Mouse (Mus musculus): Measurements from ENCODE around the gene Klf3.

Klf3 gene

DNA sequence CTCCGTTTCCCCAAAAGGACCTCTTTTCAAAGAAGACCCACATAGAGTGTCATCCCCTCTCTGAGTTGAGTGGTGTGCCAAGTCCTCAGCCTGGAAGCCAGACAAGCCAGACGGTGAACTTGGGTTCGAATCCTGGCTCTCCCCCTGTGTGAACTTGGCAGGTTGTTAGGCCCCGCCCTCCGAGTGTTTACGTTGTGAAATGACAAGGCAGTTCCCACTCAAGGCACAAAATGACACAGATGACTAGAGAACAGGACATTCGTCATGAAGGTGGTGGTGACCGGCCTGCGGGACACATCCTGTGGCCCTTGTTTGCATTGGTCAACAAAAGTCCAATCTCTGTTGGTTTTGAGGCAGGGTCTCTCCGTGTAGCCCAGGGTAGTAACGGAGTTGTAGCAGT is 6.7 kb downstream of the Klf3 start:
- DNase-seq (ENCODE audit: low spot score): no peak

DNA sequence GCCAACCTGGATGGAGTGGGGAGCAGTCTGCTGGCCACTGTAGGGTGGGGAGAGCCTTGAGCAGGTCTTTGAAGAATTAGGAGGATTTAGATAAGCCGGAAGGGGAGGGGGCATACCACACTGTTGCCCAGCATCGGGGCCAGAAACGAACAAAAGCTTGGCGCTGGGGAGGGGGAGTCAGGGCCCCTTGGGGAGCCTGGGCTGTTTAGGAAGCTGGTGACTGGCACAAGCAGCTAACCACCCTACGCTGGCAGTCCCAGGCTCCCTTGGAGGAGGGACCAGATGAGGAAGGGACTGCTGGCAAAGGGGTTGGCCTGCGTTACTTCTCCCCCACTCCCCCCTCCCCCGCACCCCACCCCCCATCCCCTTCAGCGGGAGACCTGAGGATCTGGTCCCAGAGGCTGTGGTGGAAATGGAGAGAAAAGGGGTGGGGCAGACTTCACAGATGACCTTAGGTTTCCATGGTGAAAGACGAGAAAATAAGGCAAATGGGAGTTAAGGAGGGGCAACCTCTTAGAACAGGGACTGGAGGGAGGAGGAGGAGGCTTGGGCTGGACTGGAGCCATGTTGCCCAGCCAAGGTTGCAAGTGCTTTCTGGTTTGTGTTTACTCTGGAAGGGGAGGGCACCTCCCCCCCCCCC is 7.8 kb downstream of the Klf3 start:
- no peak for DNase-seq (ENCODE audit: low spot score)

DNA sequence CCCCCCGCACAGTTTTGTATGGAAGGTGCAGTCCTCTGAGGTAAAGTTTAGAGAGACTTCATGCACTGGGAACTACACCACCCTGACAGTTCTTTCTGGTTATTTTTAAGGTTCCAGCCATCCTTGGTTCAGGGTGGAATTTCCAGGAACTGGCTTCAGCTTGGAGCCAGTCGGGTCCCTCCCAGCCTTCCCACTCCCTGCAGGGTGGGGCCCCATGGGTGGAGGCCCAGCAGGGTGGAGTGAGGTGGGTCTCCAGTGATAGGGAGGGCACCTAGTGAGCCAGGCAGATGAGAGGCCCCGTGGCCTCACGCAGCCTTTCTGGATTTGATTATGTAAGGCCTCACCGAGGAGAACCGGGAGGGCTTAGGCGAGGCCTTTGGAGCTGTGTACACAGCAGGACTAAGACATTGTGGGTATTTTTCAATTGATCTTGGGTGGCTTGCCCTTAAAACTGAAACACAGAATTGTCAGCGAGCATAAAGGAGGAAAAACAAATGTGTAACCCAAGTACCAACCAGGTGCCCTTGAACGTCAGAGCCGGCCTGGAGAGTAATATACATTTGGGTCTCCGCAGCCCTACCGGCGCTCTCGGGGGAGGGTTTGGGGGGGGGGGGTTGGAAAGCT is 8.4 kb downstream of the Klf3 start:
- DNase-seq (ENCODE audit: low spot score): no peak

DNA sequence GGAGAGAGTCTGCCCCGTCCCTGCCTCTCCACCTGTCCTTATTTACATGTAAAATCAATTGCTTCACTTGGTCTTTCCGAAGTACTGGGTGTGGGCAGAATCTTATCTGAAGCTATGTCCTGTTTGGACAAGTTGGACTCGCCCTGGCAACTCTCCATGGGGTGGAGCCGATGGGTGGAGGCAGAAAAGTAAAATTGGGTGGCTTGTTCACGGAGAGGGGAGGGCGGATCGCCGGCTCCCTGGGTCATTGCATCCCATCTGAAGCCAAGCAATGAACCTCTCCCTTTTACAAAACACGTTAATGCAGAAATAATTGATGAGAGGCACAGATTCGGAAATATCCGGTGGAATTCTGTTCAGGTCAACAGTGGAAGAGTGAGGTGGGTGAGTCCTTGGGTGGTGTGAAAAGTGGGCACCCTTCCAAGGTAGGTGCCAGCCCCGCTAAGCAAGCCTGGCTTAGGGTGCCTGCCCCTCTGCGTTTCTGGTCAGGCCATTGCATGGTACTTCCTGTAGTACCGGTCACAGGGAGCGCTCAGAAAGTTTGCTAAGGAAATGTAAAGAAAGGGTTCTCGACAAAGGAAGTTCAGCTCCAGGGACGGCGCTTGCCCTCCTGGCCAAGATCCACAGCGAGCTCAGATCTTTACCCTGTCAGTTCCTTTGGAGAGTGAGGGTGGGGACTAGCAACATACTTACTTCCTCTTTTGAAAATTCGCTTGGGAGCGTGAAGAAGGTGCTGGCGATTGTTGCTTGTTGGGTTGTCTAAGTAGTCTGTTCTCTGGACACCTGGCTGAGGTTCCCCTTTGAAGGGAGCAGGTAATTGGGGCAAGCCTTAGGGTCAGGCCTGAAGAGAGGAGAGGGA is 9.2 kb downstream of the Klf3 start:
- DNase-seq (ENCODE audit: low spot score): no peak

DNA sequence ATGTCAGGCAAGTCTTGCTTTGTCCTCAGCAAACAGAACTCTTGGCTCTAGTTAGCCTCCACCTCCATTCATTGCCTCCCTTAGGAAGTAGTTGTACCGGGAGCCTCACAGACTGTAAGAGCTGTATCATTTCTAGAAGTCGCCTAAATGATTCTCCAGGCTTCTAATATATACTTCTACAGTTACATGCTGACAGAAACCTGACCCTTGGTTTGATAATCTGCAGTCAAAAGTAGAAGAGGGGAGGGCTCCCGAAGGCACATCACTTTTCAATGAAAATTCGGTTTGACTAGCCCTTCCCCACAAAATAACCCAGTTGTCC is 9.8 kb downstream of the Klf3 start:
- DNase-seq (ENCODE audit: low spot score): no peak

GRCm38 (mm10) chr5:64813361-64813760 is 10.2 kb downstream of the Klf3 start:
- peak; percentile 71 for DNase-seq (ENCODE audit: low spot score)

GRCm38 (mm10) chr5:64814416-64814815 is 11.2 kb downstream of the Klf3 start:
- no peak for DNase-seq (ENCODE audit: low spot score)

DNA sequence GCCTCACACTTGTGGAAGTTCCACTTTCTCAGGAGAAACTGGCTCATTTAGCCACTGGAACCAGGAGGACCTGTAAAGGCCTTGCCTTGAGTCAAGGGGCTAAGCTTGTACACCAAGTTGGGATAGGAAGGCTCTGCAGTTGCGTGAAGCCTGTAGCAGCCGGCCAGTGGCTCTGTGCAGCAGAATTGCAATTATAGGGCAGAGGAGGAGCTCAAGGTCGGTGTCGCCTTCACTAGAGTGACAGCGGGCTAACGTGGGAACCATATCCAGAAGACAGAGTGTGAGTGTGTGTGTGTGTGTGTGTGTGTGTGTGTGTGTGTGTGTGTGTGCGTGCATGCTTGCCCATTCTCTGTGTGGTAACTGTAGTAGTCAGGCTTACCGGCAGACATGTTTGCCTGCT is 12.4 kb downstream of the Klf3 start:
- no peak for DNase-seq (ENCODE audit: low spot score)

DNA sequence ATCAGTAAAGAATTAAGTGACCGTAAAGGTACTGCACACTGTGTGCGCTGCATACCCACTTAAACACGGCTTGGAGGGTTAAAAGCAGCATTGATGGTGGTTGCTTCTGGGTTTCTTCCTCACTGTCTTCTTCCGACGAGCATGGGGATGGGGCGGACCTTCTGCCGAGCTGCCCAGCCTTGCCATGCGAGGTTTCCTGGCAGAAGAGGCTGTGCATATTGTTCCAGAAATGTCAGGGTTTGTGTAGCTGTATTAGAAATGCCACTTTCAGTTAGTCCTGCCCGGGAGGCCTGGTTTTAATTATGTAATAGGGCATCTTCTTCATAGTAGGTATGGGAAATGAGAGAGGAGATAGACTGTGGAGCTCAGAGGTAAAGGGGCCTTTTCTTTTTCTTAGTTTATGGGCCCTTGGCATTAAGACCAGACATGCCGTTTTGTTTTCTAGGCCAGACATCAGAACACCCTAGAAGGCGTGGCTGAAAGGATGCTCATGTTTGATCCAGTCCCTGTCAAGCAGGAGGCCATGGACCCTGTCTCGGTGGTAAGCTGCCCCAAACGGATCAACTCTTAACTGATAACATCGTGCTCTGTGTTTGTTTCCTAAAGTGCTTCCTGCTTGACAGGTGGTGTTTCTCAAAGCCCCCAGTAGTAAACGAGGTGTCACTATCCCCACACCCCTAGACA is 13.2 kb downstream of the Klf3 start:
- no peak for DNase-seq (ENCODE audit: low spot score)

DNA sequence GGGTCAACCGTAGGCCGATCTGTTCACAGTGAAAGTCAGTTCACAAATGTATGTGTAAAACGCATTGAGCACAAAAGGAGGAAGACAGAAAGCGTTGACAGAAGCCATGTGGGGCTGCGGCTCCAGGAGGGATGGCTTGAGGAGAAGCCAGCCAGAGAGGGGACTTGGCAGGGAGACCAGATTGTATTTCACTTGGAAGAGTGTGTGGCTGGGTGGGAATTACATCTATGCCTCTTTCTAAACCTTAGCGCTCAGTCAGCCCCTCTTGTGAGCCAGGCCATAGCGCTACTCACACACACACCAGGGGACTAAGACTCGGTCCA is 13.7 kb downstream of the Klf3 start:
- DNase-seq (ENCODE audit: low spot score): no peak

DNA sequence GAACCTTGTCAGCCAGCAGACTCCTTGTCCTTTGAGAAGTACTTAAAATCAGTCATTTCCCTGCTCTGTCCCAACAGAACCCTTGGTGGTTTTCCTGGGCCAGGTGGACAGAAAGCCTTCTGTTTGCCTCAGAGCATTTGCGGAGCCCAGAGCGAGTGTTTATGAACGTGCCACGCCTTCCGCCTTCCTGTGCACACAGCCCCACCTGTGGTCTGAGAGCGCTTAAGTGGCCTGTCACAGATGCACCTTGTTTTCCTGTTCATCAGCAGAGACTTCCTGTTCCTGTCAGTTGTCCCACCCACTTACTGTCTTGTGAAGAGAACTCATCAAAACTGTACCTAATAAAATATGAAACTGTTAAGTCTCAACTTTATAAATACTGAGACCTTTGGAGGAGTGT is 16.2 kb downstream of the Klf3 start:
- no peak for DNase-seq (ENCODE audit: low spot score)

DNA sequence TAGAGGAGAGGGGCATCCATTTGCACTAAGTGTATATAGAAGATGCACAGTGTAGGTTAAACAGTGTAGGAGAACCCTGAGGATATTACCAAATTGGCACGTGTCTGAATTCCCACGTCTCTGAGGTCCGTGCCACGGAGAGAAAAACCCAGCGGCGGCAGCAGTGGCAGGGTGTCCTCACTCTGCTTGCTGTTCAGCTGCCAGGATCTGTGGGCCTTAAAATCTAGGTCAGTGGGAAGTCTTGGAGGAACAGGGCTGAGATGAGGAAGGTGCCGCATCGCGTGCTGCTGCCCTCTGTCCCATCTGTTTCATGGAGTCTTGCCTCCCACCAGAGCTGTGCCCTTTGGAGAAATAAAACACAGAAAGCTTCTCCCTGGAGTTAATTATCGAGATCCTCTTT is 16.9 kb downstream of the Klf3 start:
- DNase-seq (ENCODE audit: low spot score): no peak

GRCm38 (mm10) chr5:64821294-64821693 is 18.1 kb downstream of the Klf3 start:
- DNase-seq (ENCODE audit: low spot score): no peak

DNA sequence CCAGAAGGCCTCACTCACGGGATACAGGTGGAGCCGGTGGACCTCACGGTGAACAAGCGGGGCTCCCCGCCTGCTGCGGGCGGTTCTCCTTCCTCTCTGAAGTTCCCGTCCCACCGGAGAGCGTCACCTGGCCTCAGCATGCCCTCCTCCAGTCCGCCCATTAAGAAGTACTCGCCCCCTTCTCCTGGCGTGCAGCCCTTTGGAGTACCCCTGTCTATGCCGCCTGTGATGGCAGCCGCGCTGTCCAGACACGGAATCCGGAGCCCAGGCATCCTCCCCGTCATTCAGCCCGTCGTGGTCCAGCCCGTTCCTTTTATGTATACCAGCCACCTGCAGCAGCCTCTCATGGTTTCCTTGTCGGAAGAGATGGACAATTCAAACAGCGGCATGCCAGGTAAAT is 18.8 kb downstream of the Klf3 start:
- no peak for DNase-seq (ENCODE audit: low spot score)

GRCm38 (mm10) chr5:64823431-64823830 is 20.2 kb downstream of the Klf3 start:
- no peak for DNase-seq (ENCODE audit: low spot score)

GRCm38 (mm10) chr5:64824765-64825164 is 21.6 kb downstream of the Klf3 start:
- peak; percentile 69 for DNase-seq (ENCODE audit: low spot score)

DNA sequence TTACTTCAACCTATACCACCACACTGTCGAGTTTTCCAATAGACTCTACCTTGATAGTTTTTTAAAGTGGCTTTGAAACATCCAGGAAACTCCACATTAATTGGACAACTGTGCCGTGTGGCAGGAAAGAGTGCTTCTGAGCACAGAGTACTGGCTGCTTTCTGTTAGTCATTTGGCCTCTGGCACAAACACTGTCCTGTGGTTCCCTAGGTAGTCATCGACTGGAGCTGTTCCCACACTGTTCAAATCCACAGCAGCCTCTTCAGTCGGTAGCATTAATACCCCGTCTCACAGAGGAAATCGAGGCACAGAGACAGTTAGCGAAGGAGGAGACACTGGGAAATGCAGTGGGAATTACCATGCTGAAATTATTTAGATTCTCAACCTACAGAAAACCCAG is 22.3 kb downstream of the Klf3 start:
- DNase-seq (ENCODE audit: low spot score): no peak

GRCm38 (mm10) chr5:64827151-64827550 is 24.0 kb downstream of the Klf3 start:
- no peak for DNase-seq (ENCODE audit: low spot score)

DNA sequence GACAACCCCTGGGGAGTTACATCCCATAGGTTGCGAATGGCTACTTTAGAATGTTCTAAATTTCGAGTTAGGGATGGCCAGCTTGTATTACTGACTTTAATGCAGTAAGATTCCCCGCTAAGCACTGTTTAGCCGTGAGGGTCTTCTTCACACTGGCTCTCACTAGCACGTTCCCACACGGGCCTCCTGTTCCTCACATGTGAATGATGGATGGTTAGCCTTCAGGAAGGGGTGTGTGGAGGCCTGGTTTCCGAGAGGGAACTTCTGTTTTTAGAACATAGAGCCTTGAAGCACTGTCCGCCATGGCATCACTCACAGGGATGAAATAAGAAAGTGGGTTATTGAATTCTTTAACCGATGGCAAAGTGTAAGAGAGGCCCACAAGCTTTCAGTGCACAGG is 25.1 kb downstream of the Klf3 start:
- no peak for DNase-seq (ENCODE audit: low spot score)

DNA sequence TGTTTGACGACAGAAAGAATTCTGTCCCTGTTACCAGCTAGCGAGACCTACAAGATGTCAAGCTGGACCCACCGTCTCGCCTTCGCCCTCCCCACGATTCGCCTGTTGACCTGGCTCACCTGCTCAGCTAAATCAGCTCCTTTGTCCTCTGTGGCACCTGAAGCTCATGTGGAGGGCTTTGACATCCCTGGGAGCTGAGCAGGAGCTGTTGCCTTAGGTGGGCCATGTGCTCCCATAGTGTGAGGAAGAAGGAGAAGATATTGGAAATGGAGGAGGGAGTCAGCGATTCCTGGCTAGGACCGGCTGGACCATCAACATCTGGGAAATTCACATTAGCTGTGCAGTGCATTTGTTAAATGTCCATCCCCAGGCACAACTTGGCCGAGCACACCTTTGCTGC is 26.4 kb downstream of the Klf3 start:
- no peak for DNase-seq (ENCODE audit: low spot score)

- DNase-seq (ENCODE audit: low spot score): no peak
These were observed 27.6 kb downstream of the Klf3 start for GRCm38 (mm10) chr5:64830773-64831172.

- DNase-seq (ENCODE audit: low spot score): no peak
These were observed 30.2 kb downstream of the Klf3 start for GRCm38 (mm10) chr5:64833410-64833809.

- DNase-seq (ENCODE audit: low spot score): no peak
These were observed 31.0 kb downstream of the Klf3 start for GRCm38 (mm10) chr5:64834213-64834612.

All from layer of hippocampus, adult 9-10 months (tissue).